In the genomic region with DNA sequence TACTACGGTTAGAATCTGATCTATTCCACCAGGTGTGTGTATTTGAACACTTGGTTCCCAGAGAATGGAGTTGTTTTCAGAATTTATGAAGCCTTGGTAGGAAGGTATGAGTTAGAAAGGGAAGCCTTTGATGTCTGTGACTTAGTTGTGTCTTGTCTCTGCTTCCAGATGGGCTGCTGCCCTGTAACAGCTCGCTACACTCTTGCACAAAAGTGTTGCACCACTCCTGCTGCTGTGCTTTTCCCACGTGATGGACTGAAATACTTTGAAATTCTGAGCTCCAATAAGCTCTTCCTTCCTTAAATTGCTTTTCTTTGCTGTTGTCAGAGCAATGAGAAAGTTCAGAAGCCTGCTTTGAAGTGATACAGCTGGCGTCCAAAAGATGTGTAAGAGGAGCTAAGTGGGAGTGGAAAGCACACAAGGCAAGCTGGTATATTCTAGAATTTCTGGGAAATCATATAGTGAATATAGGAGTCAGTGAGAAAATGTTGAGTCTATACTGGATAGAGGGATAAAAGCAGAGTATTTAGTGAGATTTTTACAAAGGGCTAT, we compare ENCODE assay signal across 24 mouse cellular contexts.
DNase-seq lines count a peak whose midpoint lies in the region; ATAC-seq and TF ChIP-seq lines count a peak whose summit lies in the region.
"Had no signal": no experiment of that assay in that cellular context is flagged by ENCODE, and none has a peak within 500 bp of the region (broad histone marks: within the 10 kb centered on the region; RNA-seq: fewer than 3 reads in every experiment).

No protein-coding gene starts in this region.

- intact Hi-C loops in left cerebral cortex, adult 2 months (cut with DNase I), result no loop called here

- no peak overlapping the region for H3K9ac ChIP-seq in lung, embryonic 16.5 days (ENCODE audit: low read length)
- no peak overlapping the region for H3K9ac ChIP-seq in forebrain, embryonic 14.5 days (ENCODE audit: low read length)
- H3K9ac ChIP-seq: hindbrain, embryonic 15.5 days; liver, embryonic 14.5 days; midbrain, embryonic 13.5 days; stomach, embryonic 15.5 days had no signal

- no peaks in the 10 kb centered on the region for H3K36me3 ChIP-seq in lung, embryonic 16.5 days (ENCODE audit: control insufficient read depth, insufficient read depth, low read length)
- H3K36me3 ChIP-seq in forebrain, embryonic 14.5 days (ENCODE audit: control insufficient read depth, insufficient read depth, low read length), result no peaks in the 10 kb centered on the region
- H3K36me3 ChIP-seq: embryonic facial prominence, embryonic 10.5 days; G1E; heart, embryonic 10.5 days; hindbrain, embryonic 15.5 days; midbrain, embryonic 13.5 days; stomach, embryonic 15.5 days had no signal

- no peak for TF ChIP-seq CTCF in left cerebral cortex, adult 2 months (IDR thresholded peaks at IDR 0.05)
- TF ChIP-seq CTCF in lung, adult 2 months (IDR thresholded peaks at IDR 0.05; ENCODE audit: insufficient read depth, low read length), result no peak

- peak; percentile 0 for DNase-seq in left cerebral cortex, adult 11 months (ENCODE audit: low spot score)
- no peak for DNase-seq in left cerebral cortex, adult 2 months (ENCODE audit: extremely low spot score in 1 of 2, low spot score in 2 of 2)
- DNase-seq in lung, adult 2 months, result no peak
- DNase-seq in frontal cortex, adult 2 months (ENCODE audit: extremely low spot score in 1 of 2, low spot score in 1 of 2), result peak; percentile 35 to 38
- peak; percentile 9 for DNase-seq in lung, postnatal 10 days
- DNase-seq in forebrain, embryonic 14.5 days (ENCODE audit: low spot score), result no peak
- DNase-seq: adrenal gland, adult 2 months; B cell, adult 2 months; cerebellum, adult 11-12 months; cerebellum, postnatal 10 days; gastrocnemius, postnatal 10 days; right cerebral cortex, postnatal 4 days; thymus, adult 2 months had no signal

- H3K9me3 ChIP-seq in lung, embryonic 16.5 days (ENCODE audit: control insufficient read depth, low read length), result no peaks in the 10 kb centered on the region
- H3K9me3 ChIP-seq in forebrain, embryonic 14.5 days (replicated peaks; ENCODE audit: control insufficient read depth, low read length), result no peaks in the 10 kb centered on the region
- H3K9me3 ChIP-seq: embryonic facial prominence, embryonic 10.5 days; G1E; heart, embryonic 10.5 days; hindbrain, embryonic 15.5 days; midbrain, embryonic 13.5 days; stomach, embryonic 15.5 days had no signal

- no peak overlapping the region for H3K4me3 ChIP-seq in left cerebral cortex, adult 2 months
- H3K4me3 ChIP-seq in lung, embryonic 16.5 days (ENCODE audit: low read length), result no peak overlapping the region
- H3K4me3 ChIP-seq in lung, adult 2 months (replicated peaks; ENCODE audit: extremely low read depth, low read depth, low read length), result no peak overlapping the region
- H3K4me3 ChIP-seq in forebrain, embryonic 14.5 days (ENCODE audit: low read depth, low read length), result no peak overlapping the region
- H3K4me3 ChIP-seq: embryonic facial prominence, embryonic 10.5 days; heart, embryonic 10.5 days; hindbrain, embryonic 15.5 days; midbrain, embryonic 13.5 days; stomach, embryonic 15.5 days had no signal

- no peak overlapping the region for H3K4me2 ChIP-seq in lung, embryonic 16.5 days (ENCODE audit: low read depth, low read length)
- H3K4me2 ChIP-seq in forebrain, embryonic 14.5 days (ENCODE audit: low read length), result no peak overlapping the region
- H3K4me2 ChIP-seq: hindbrain, embryonic 15.5 days; midbrain, embryonic 13.5 days; stomach, embryonic 15.5 days had no signal

- H3K27ac ChIP-seq in left cerebral cortex, adult 2 months, result no peak overlapping the region
- H3K27ac ChIP-seq in lung, embryonic 16.5 days (ENCODE audit: low read length), result no peak overlapping the region
- H3K27ac ChIP-seq in forebrain, embryonic 14.5 days (ENCODE audit: low read depth, low read length), result no peak overlapping the region
- H3K27ac ChIP-seq: embryonic facial prominence, embryonic 10.5 days; heart, embryonic 10.5 days; hindbrain, embryonic 15.5 days; liver, embryonic 14.5 days; midbrain, embryonic 13.5 days; stomach, embryonic 15.5 days had no signal

- 45% methylated on average over 4 of the region's 4 CpGs for WGBS in lung, embryonic 16.5 days
- 52% methylated on average over 4 of the region's 4 CpGs for WGBS in lung, adult 2 months
- WGBS in forebrain, embryonic 14.5 days, result 72% methylated on average over 4 of the region's 4 CpGs

- ATAC-seq in lung, embryonic 16.5 days (ENCODE audit: low read depth), result peak; percentile 77
- no peak for ATAC-seq in forebrain, embryonic 14.5 days
- ATAC-seq: forebrain, embryonic 16.5 days; midbrain, embryonic 13.5 days; Patski had no signal

- TF ChIP-seq POLR2A in lung, adult 2 months (IDR thresholded peaks at IDR 0.05; ENCODE audit: borderline replicate concordance, extremely low read depth, low read depth, low read length), result no peak

- no peaks in the 10 kb centered on the region for H3K4me1 ChIP-seq in lung, embryonic 16.5 days (replicated peaks; ENCODE audit: control insufficient read depth, insufficient read depth, low read length)
- H3K4me1 ChIP-seq in lung, adult 2 months (ENCODE audit: control insufficient read depth, insufficient read depth, low read length), result no peaks in the 10 kb centered on the region
- no peaks in the 10 kb centered on the region for H3K4me1 ChIP-seq in forebrain, embryonic 14.5 days (ENCODE audit: control insufficient read depth, insufficient read depth, low read length)
- H3K4me1 ChIP-seq: embryonic facial prominence, embryonic 10.5 days; heart, embryonic 10.5 days; hindbrain, embryonic 15.5 days; midbrain, embryonic 13.5 days; stomach, embryonic 15.5 days had no signal

- no peaks in the 10 kb centered on the region for H3K27me3 ChIP-seq in lung, embryonic 16.5 days (ENCODE audit: control insufficient read depth, insufficient read depth, low read depth, low read length)
- H3K27me3 ChIP-seq in forebrain, embryonic 14.5 days (replicated peaks; ENCODE audit: control insufficient read depth, insufficient read depth, low read length), result no peaks in the 10 kb centered on the region
- H3K27me3 ChIP-seq: CH12.LX; hindbrain, embryonic 15.5 days; midbrain, embryonic 13.5 days; stomach, embryonic 15.5 days had no signal

Comparison
In these comparisons a context has a peak if more than half of its experiments do, and no peak if none do; other contexts are left out.
1. DNase-seq: peak in left cerebral cortex, adult 11 months (single experiment), frontal cortex, adult 2 months (2 of 2) and lung, postnatal 10 days (single experiment); none in left cerebral cortex, adult 2 months (0 of 2), lung, adult 2 months (single experiment) and forebrain, embryonic 14.5 days (single experiment).